Mouse (Mus musculus): ENCODE results near the gene Fastkd1. TPM values are rescaled to one million over a fixed set of nuclear protein-coding genes. Genes with fewer than 3 reads are reported as not detected.
A peak's percentile ranks its signal among the peaks of the same experiment; 100 is the strongest.

Fastkd1 gene
- polyA plus RNA-seq, 2 experiments = 3.2 to 3.5 TPM

DNA sequence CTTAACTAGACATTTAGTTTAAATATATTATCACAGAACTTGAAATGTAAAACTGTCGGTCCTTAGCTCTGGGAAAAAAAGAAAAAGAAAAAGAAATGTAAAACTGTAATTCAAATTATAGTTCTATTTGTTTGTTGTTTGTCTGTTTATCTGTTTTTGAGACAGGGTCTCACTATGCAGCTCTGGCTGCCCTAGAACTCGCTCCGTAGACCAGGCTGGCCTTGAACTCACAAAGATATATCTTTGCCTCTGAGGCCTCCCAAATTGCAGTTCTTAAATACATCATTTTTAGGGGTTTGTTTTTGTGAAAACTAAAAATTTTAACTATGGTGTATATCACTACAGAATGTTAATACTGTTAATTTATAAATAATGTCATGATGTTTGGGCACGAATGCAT, 45.7 kb downstream of the Fastkd1 start:
- Histone ChIP-seq H3K27me3 (ENCODE audit: control insufficient read depth, insufficient read depth, low read length) (no peaks in the 10 kb centered on the region), H3K4me2 (ENCODE audit: low read depth) (no peak overlapping the region), H3K9ac (replicated peaks) (no peak overlapping the region), H3K4me3 (ENCODE audit: insufficient read depth in 1 of 2, low read depth in 2 of 2, low read length in 2 of 2) (no peak overlapping the region), H3K4me1 (replicated peaks; ENCODE audit: control insufficient read depth in 2 of 2, insufficient read depth in 2 of 2, low read length in 1 of 2) (no peaks in the 10 kb centered on the region), H3K36me3 (replicated peaks; ENCODE audit: control insufficient read depth, insufficient read depth, low read depth) (no peaks in the 10 kb centered on the region), H3K9me3 (ENCODE audit: control insufficient read depth, low read length) (no peaks in the 10 kb centered on the region), H3K27ac (no peak overlapping the region)
- TF ChIP-seq CTCF (IDR thresholded peaks at IDR 0.05; ENCODE audit: low read depth) = no peak
- no peak for TF ChIP-seq EP300 (IDR thresholded peaks at IDR 0.05; ENCODE audit: low read depth)
- WGBS (ENCODE audit: insufficient replicate concordance) = 74% methylated on average over 4 of the region's 4 CpGs
- DNase-seq (ENCODE audit: low read depth in 3 of 3, low spot score in 3 of 3) = no peak
- ATAC-seq (ENCODE audit: insufficient read depth) = no peak

DNA sequence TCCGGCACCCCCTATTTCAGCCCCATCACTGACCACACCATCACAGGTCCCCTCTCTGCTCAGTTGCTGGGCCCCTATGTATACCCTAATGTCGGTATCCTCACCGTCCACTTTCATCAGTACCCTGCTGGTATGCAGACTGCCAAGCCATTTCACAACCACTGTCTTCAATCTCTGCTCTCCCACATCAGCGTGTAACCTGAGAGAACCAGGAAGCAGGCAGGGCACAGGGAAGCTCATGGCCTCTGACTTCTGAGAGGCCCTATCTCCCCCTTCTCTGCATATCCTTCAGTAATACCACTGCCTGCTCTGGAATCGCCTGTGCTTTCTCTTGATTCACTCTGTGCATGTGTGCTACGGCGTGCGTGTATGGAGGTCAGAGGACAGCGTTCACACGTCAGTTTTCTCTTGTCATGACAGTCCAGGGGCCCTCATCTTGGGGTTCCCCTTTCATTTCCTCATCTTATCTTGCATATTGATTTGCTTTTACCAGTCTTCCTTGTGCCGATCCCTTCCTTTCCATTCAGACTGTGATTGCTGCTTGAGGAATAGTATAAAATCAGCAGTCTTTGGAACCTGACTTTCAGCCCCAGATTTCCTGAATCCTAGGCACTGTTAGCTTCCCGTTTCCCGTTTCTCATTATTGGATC, 49.4 kb downstream of the Fastkd1 start:
- H3K27me3 ChIP-seq (ENCODE audit: control insufficient read depth, insufficient read depth, low read length) = no peaks in the 10 kb centered on the region
- H3K27ac ChIP-seq = no peak overlapping the region
- H3K9ac ChIP-seq (replicated peaks) = no peak overlapping the region
- no peak overlapping the region for H3K4me3 ChIP-seq (ENCODE audit: insufficient read depth in 1 of 2, low read depth in 2 of 2, low read length in 2 of 2)
- no peak for ATAC-seq (ENCODE audit: insufficient read depth)
- 67% methylated on average over 13 of the region's 13 CpGs for WGBS (ENCODE audit: insufficient replicate concordance)
- H3K4me1 ChIP-seq (replicated peaks; ENCODE audit: control insufficient read depth in 2 of 2, insufficient read depth in 2 of 2, low read length in 1 of 2) = no peaks in the 10 kb centered on the region
- H3K9me3 ChIP-seq (ENCODE audit: control insufficient read depth, low read length) = no peaks in the 10 kb centered on the region
- H3K36me3 ChIP-seq (replicated peaks; ENCODE audit: control insufficient read depth, insufficient read depth, low read depth) = no peaks in the 10 kb centered on the region
- TF ChIP-seq CTCF (IDR thresholded peaks at IDR 0.05; ENCODE audit: low read depth) (no peak), EP300 (IDR thresholded peaks at IDR 0.05; ENCODE audit: low read depth) (no peak)
- H3K4me2 ChIP-seq (ENCODE audit: low read depth) = no peak overlapping the region
- DNase-seq (ENCODE audit: low read depth in 3 of 3, low spot score in 3 of 3) = no peak

DNA sequence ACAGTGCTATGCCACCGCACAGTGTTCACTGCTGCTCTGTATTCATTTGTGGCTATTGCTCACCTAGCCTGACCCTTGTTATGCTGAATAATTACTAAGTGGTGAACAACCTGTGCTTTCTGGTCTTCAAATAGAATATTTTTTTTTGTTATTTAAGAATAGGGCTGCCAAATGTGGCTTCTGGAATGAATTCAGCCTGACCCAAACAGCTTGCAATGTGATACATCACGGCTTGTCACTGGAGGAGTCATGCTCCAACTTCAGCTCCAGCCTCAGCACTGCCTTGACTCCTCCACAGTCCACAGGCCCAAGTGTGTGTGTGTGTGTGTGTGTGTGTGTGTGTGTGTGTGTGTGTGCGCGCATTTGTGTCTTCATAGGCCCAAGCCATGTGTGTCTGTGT, 54.0 kb downstream of the Fastkd1 start:
- H3K4me1 ChIP-seq (replicated peaks; ENCODE audit: control insufficient read depth in 2 of 2, insufficient read depth in 2 of 2, low read length in 1 of 2) = no peaks in the 10 kb centered on the region
- no peak overlapping the region for H3K9ac ChIP-seq (replicated peaks)
- H3K4me3 ChIP-seq (ENCODE audit: insufficient read depth in 1 of 2, low read depth in 2 of 2, low read length in 2 of 2) = no peak overlapping the region
- 82% methylated on average over 4 of the region's 4 CpGs for WGBS (ENCODE audit: insufficient replicate concordance)
- H3K27ac ChIP-seq = no peak overlapping the region
- no peak for TF ChIP-seq EP300 (IDR thresholded peaks at IDR 0.05; ENCODE audit: low read depth)
- ATAC-seq (ENCODE audit: insufficient read depth) = no peak
- H3K9me3 ChIP-seq (ENCODE audit: control insufficient read depth, low read length) = no peaks in the 10 kb centered on the region
- no peaks in the 10 kb centered on the region for H3K36me3 ChIP-seq (replicated peaks; ENCODE audit: control insufficient read depth, insufficient read depth, low read depth)
- H3K27me3 ChIP-seq (ENCODE audit: control insufficient read depth, insufficient read depth, low read length) = no peaks in the 10 kb centered on the region
- no peak for DNase-seq (ENCODE audit: low read depth in 3 of 3, low spot score in 3 of 3)
- no peak overlapping the region for H3K4me2 ChIP-seq (ENCODE audit: low read depth)

DNA sequence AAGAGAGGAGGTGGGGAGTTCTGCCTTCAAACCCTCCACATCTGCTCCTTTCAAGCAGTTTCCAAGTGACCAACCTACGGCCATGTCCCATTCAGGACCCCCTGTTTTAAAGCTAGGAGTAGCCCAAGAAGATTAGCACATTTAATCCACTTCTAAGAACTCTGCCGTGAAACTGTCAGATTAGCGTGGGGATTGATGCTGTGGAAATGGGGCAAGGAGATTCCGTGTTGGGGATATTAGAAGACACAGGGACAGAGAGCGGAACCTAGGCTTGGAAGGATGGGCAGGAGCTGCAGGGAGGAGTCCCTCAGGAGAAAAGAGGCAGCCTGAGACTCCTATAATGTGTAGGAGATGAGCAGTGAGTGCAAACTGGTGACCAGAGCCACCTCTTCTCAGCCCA, 63.6 kb downstream of the Fastkd1 start:
- Histone ChIP-seq H3K36me3 (replicated peaks; ENCODE audit: control insufficient read depth, insufficient read depth, low read depth) (no peaks in the 10 kb centered on the region), H3K27ac (no peak overlapping the region), H3K9ac (replicated peaks) (no peak overlapping the region), H3K4me1 (replicated peaks; ENCODE audit: control insufficient read depth in 2 of 2, insufficient read depth in 2 of 2, low read length in 1 of 2) (peaks cover 0 to 3% of the 10 kb centered on the region in 2 experiments; a peak in 2 of 4 replicates), H3K4me2 (ENCODE audit: low read depth) (no peak overlapping the region), H3K9me3 (ENCODE audit: control insufficient read depth, low read length) (no peaks in the 10 kb centered on the region), H3K4me3 (ENCODE audit: insufficient read depth in 1 of 2, low read depth in 2 of 2, low read length in 2 of 2) (no peak overlapping the region), H3K27me3 (ENCODE audit: control insufficient read depth, insufficient read depth, low read length) (no peaks in the 10 kb centered on the region)
- 75% methylated on average over 5 of the region's 5 CpGs for WGBS (ENCODE audit: insufficient replicate concordance)
- no peak for DNase-seq (ENCODE audit: low read depth in 3 of 3, low spot score in 3 of 3)
- ATAC-seq (ENCODE audit: insufficient read depth) = no peak
- no peak for TF ChIP-seq EP300 (IDR thresholded peaks at IDR 0.05; ENCODE audit: low read depth)
- no peak for TF ChIP-seq CTCF (IDR thresholded peaks at IDR 0.05; ENCODE audit: low read depth)

DNA sequence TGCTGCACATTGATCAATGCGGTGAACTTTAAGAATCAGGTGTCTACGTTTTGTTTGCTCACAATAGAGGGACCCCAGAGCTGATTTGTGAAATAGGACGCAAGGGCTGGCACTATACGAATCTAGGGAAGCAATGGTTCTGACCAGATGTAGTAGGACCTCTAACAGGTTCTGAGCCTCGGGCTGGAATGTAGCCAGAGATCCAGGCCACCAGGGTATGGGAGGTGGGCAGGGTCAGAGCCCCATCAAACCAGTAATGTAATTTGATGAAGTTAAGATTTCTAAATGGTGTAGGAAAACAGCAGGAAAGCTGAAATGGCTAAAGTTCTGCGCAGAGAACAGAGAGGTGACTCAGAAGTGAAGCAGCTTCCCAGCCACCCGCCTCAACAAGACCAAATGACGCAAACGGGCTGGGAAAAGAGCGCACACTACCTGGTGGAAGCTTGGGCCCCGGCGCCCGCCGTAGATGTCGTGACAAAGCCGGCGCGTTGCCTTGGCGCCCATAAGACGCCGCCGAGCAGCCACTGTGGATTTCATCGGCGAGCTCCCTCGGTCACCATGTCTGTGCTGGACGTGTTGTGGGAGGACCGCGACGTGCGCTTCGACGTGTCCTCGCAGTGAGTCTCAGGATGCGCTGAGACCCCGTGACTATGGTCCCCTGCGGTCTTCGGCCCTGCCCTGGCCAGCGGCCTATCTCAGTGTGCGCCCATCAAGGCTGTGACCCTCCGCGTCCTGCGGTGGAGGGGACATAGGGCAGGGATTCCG, 66.4 kb downstream of the Fastkd1 start, which contains the start of gene Bbs5:
Bbs5 (plus strand) TSS at position 446 of the 765 bp plus-strand sequence.
- no peak within 1 kb of the TSS for H3K27ac ChIP-seq
- H3K4me1 ChIP-seq (replicated peaks; ENCODE audit: control insufficient read depth in 2 of 2, insufficient read depth in 2 of 2, low read length in 1 of 2) = peaks cover 0 to 3% of the 10 kb centered on the region in 2 experiments; a peak in 2 of 4 replicates
- TF ChIP-seq CTCF (IDR thresholded peaks at IDR 0.05; ENCODE audit: low read depth) (no peak), EP300 (IDR thresholded peaks at IDR 0.05; ENCODE audit: low read depth) (no peak)
- ATAC-seq (ENCODE audit: insufficient read depth) (peak; percentile 82), DNase-seq (ENCODE audit: low read depth in 3 of 3, low spot score in 3 of 3) (peak; percentile 58 to 64 (median 59))
- H3K27me3 ChIP-seq (ENCODE audit: control insufficient read depth, insufficient read depth, low read length) = no peaks in the 10 kb centered on the region
- 4% methylated on average over 43 of the region's 43 CpGs for WGBS (ENCODE audit: insufficient replicate concordance)
- peak within 1 kb of the TSS; percentile 74 to 77 for H3K4me3 ChIP-seq (ENCODE audit: insufficient read depth in 1 of 2, low read depth in 2 of 2, low read length in 2 of 2)
- H3K4me2 ChIP-seq (ENCODE audit: low read depth) = peak within 1 kb of the TSS; percentile 77
- H3K9me3 ChIP-seq (ENCODE audit: control insufficient read depth, low read length) = no peaks in the 10 kb centered on the region
- no peaks in the 10 kb centered on the region for H3K36me3 ChIP-seq (replicated peaks; ENCODE audit: control insufficient read depth, insufficient read depth, low read depth)
- peak within 1 kb of the TSS; percentile 27 for H3K9ac ChIP-seq (replicated peaks)
